15 mouse cellular contexts compared by ENCODE assay signal in genomic region chr12:37123763-37124162, GRCm38 (mm10). TPM values are rescaled to one million over a fixed set of nuclear protein-coding genes. Genes with fewer than 3 reads are reported as not detected.
"Had no signal": no experiment of that assay in that cellular context is flagged by ENCODE, and none has a peak within 500 bp of the region (broad histone marks: within the 10 kb centered on the region; RNA-seq: fewer than 3 reads in every experiment).

No protein-coding gene starts in this region.

- ATAC-seq: midbrain, embryonic 16.5 days had no signal

- H3K9me3 ChIP-seq: midbrain, embryonic 10.5 days; midbrain, embryonic 12.5 days; neural tube, embryonic 12.5 days had no signal

- H3K4me2 ChIP-seq: lung, embryonic 14.5 days; midbrain, embryonic 12.5 days; neural tube, embryonic 12.5 days had no signal

- H3K27me3 ChIP-seq: midbrain, embryonic 12.5 days; neural tube, embryonic 12.5 days had no signal

- H3K4me1 ChIP-seq: midbrain, embryonic 10.5 days; midbrain, embryonic 12.5 days; neural tube, embryonic 12.5 days had no signal

- H3K27ac ChIP-seq: midbrain, embryonic 10.5 days; midbrain, embryonic 12.5 days; neural tube, embryonic 12.5 days had no signal

- H3K36me3 ChIP-seq: midbrain, embryonic 10.5 days; midbrain, embryonic 12.5 days; neural tube, embryonic 12.5 days had no signal

- H3K9ac ChIP-seq: lung, embryonic 14.5 days; midbrain, embryonic 12.5 days; neural tube, embryonic 12.5 days had no signal

- H3K4me3 ChIP-seq: midbrain, embryonic 10.5 days; midbrain, embryonic 12.5 days; neural tube, embryonic 12.5 days had no signal

- DNase-seq: lung, adult 18-20 months; lung, embryonic 14.5 days; lung, postnatal 10 days; lung, postnatal 4 days; midbrain, embryonic 14.5 days; right cerebral cortex, postnatal 14 days; thymus, adult 18-20 months; thymus, postnatal 14 days; thymus, postnatal 36 days had no signal

RNA-seq across cellular contexts. Expression of gene Meox2, which starts 15.4 kb away (rescaled TPM):
- total RNA-seq: megakaryocyte-erythroid progenitor cell, adult 5-6 weeks; neutrophil, adult 5-6 weeks had no signal
